Mouse (Mus musculus): Measurements from ENCODE around the gene Mpzl1. TPM values are rescaled to one million over a fixed set of nuclear protein-coding genes. Genes with fewer than 3 reads are reported as not detected.
A peak's percentile ranks its signal among the peaks of the same experiment; 100 is the strongest.

Gene Mpzl1
- total RNA-seq, 2 experiments from 2014 or later: 22.7 to 27.6 TPM

- DNase-seq (ENCODE audit: low spot score in 2 of 2): no peak
Observed at GRCm38 (mm10) chr1:165585389-165586104, 48.8 kb downstream of the Mpzl1 start.

GRCm38 (mm10) chr1:165583529-165584184 is 50.7 kb downstream of the Mpzl1 start:
- DNase-seq (ENCODE audit: low spot score in 2 of 2): peak; percentile 89 to 93

- no peak for DNase-seq (ENCODE audit: low spot score in 2 of 2)
Observed at GRCm38 (mm10) chr1:165581255-165581654, 53.1 kb downstream of the Mpzl1 start.

- DNase-seq (ENCODE audit: low spot score in 2 of 2): no peak
Observed at GRCm38 (mm10) chr1:165579332-165579731, 55.0 kb downstream of the Mpzl1 start.

GRCm38 (mm10) chr1:165576459-165577112 is 57.8 kb downstream of the Mpzl1 start:
- DNase-seq (ENCODE audit: low spot score in 2 of 2): no peak

GRCm38 (mm10) chr1:165576005-165576404 is 58.3 kb downstream of the Mpzl1 start:
- DNase-seq (ENCODE audit: low spot score in 2 of 2): no peak

- DNase-seq (ENCODE audit: low spot score in 2 of 2): no peak
Observed at GRCm38 (mm10) chr1:165567466-165567865, 66.9 kb downstream of the Mpzl1 start.

GRCm38 (mm10) chr1:165565283-165565682 is 69.1 kb downstream of the Mpzl1 start:
- no peak for DNase-seq (ENCODE audit: low spot score in 2 of 2)

- DNase-seq (ENCODE audit: low spot score in 2 of 2): peak; percentile 76 to 84
Observed at GRCm38 (mm10) chr1:165559073-165559472, 75.3 kb downstream of the Mpzl1 start.

GRCm38 (mm10) chr1:165556711-165557110 is 77.6 kb downstream of the Mpzl1 start:
- DNase-seq (ENCODE audit: low spot score in 2 of 2): peak; percentile 50 to 52

Other genes starting within 250 kb of the Mpzl1 start
- 10 to 100 TPM; 88.5 to 93.5 TPM for gene Dcaf6, start 174.1 kb downstream of the Mpzl1 start, total RNA-seq (2021)
- gene Mpc2, start 173.9 kb downstream of the Mpzl1 start, total RNA-seq (2021): 100 to 1,000 TPM; 121 to 124 TPM
- gene Adcy10, start 149.4 kb downstream of the Mpzl1 start, total RNA-seq (2021): under 1 TPM; 0.05 to 0.33 TPM
- gene Rcsd1, start 75.2 kb upstream of the Mpzl1 start, total RNA-seq (2021): 1 to 10 TPM; 6.0 to 7.2 TPM
- gene Creg1, start 129.2 kb upstream of the Mpzl1 start, total RNA-seq (2021): 10 to 100 TPM; 27.6 to 29.7 TPM
- gene Cd247, start 154.1 kb upstream of the Mpzl1 start, total RNA-seq (2021): not detected